Comparison of ENCODE assay signal across 33 mouse cellular contexts in the genomic region with DNA sequence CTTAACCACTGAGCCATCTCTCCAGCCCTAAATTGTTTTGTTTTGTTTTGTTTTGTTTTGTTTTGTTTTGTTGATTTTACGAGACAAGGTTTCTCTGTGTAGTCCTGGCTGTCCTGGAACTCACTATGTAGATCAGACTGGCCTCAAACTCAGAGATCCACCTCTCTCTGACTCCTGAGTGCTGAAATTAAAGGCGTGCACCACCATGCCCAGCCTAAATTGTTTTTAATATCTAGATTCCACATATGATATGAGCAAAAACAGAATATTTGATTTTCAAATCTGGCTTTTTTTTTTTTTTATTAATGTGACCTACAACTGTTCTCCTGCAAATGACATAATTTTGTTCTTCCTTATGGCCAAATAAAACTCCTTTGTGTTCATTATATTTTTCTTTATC.
"Had no signal": no experiment of that assay in that cellular context is flagged by ENCODE, and none has a peak within 500 bp of the region (broad histone marks: within the 10 kb centered on the region; RNA-seq: fewer than 3 reads in every experiment).

No protein-coding gene starts in this region.

- H3K27me3 ChIP-seq: heart, embryonic 12.5 days; heart, embryonic 13.5 days; heart, embryonic 15.5 days; hindbrain, embryonic 12.5 days; hindbrain, embryonic 13.5 days; hindbrain, embryonic 15.5 days; intestine, embryonic 15.5 days; kidney, embryonic 15.5 days had no signal

- ATAC-seq: hindbrain, postnatal 0 days; inflammation-experienced regulatory T-cells, adult 6 months; intestine, embryonic 15.5 days; intestine, embryonic 16.5 days; intestine, postnatal 0 days had no signal

- H3K4me3 ChIP-seq: heart, embryonic 12.5 days; heart, embryonic 13.5 days; heart, embryonic 15.5 days; hindbrain, embryonic 10.5 days; hindbrain, embryonic 12.5 days; hindbrain, embryonic 13.5 days; hindbrain, embryonic 15.5 days; intestine, embryonic 15.5 days; kidney, embryonic 15.5 days; layer of hippocampus, adult 2 months; left cerebral cortex, adult 2 months had no signal

- H3K4me1 ChIP-seq: heart, embryonic 12.5 days; heart, embryonic 15.5 days; hindbrain, embryonic 12.5 days; hindbrain, embryonic 15.5 days; intestine, embryonic 15.5 days had no signal

- H3K36me3 ChIP-seq: heart, embryonic 12.5 days; heart, embryonic 13.5 days; heart, embryonic 15.5 days; hindbrain, embryonic 10.5 days; hindbrain, embryonic 12.5 days; hindbrain, embryonic 13.5 days; hindbrain, embryonic 15.5 days; intestine, embryonic 15.5 days; kidney, embryonic 15.5 days had no signal

- H3K4me2 ChIP-seq: heart, embryonic 12.5 days; heart, embryonic 13.5 days; heart, embryonic 15.5 days; hindbrain, embryonic 12.5 days; hindbrain, embryonic 13.5 days; hindbrain, embryonic 14.5 days; hindbrain, embryonic 15.5 days; intestine, embryonic 15.5 days; kidney, embryonic 15.5 days had no signal

- H3K9ac ChIP-seq: heart, embryonic 12.5 days; heart, embryonic 13.5 days; heart, embryonic 15.5 days; hindbrain, embryonic 12.5 days; hindbrain, embryonic 13.5 days; hindbrain, embryonic 14.5 days; hindbrain, embryonic 15.5 days; intestine, embryonic 15.5 days; kidney, embryonic 15.5 days had no signal

- DNase-seq: heart, postnatal 10 days; heart, postnatal 14 days; heart, postnatal 36 days; heart, postnatal 4 days; kidney, adult 11 months; kidney, adult 18-20 months; kidney, adult 2 months; kidney, adult 8-10 months; kidney, adult 9 months; kidney, postnatal 10 days; kidney, postnatal 14 days; kidney, postnatal 25 days; kidney, postnatal 36 days; kidney, postnatal 4 days; layer of hippocampus, adult 9-11 months; layer of hippocampus, postnatal 36 days had no signal

- H3K9me3 ChIP-seq: heart, embryonic 12.5 days; heart, embryonic 13.5 days; heart, embryonic 15.5 days; hindbrain, embryonic 10.5 days; hindbrain, embryonic 12.5 days; hindbrain, embryonic 13.5 days; hindbrain, embryonic 15.5 days; intestine, embryonic 15.5 days; kidney, embryonic 15.5 days had no signal

- H3K27ac ChIP-seq: heart, embryonic 13.5 days; heart, embryonic 15.5 days; hindbrain, embryonic 10.5 days; hindbrain, embryonic 12.5 days; hindbrain, embryonic 13.5 days; hindbrain, embryonic 14.5 days; hindbrain, embryonic 15.5 days; hindbrain, postnatal 0 days; intestine, embryonic 15.5 days; kidney, embryonic 15.5 days; kidney, postnatal 0 days; layer of hippocampus, adult 2 months; left cerebral cortex, adult 2 months had no signal
